Mouse (Mus musculus) neural tube, embryonic 12.5 days (tissue): ENCODE measurements at regions not wholly inside any gene's neighbourhood (a gene's known extent, or its start where the extent isn't known, plus 50 kb on each side); places are given as distances from the start of the nearest gene placed in this dataset.

Source experiments
- ATAC-seq: fragments of 200-750 bp; cut with Nextera tagmentation; 2 replicates; pipeline ENCODE4 v1.8.0; 2017; ENCODE audit warnings: low read depth, mild to moderate bottlenecking, moderate TSS enrichment, moderate library complexity; ENCODE audit not compliant: low FRiP score
- H3K27ac ChIP-seq: fragments of 300-500 bp; sonication (generic); 2 replicates; pipeline ENCODE4 v1.5.1; 2016
- H3K27me3 ChIP-seq: fragments of 300-500 bp; sonication (generic); replicated peaks from 2 replicates; pipeline ENCODE4 v1.6.1; 2016; ENCODE audit warnings: mild to moderate bottlenecking
- H3K36me3 ChIP-seq: fragments of 300-500 bp; sonication (generic); 2 replicates; pipeline ENCODE4 v1.6.1; 2016; ENCODE audit warnings: mild to moderate bottlenecking
- H3K4me1 ChIP-seq: fragments of 300-500 bp; sonication (generic); 2 replicates; pipeline ENCODE4 v1.6.1; 2016
- H3K4me2 ChIP-seq: fragments of 300-500 bp; sonication (generic); replicated peaks from 2 replicates; pipeline ENCODE4 v1.6.1; 2016; ENCODE audit warnings: mild to moderate bottlenecking
- H3K4me3 ChIP-seq: fragments of 300-500 bp; sonication (generic); 2 replicates; pipeline ENCODE4 v1.5.1; 2016
- H3K9ac ChIP-seq: fragments of 300-500 bp; sonication (generic); 2 replicates; pipeline ENCODE4 v1.6.1; 2016; ENCODE audit warnings: mild to moderate bottlenecking
- H3K9me3 ChIP-seq: fragments of 300-500 bp; sonication (generic); 2 replicates; pipeline ENCODE4 v1.6.1; 2016; ENCODE audit warnings: mild to moderate bottlenecking
- WGBS: fragments of 180-500 bp; shearing (Covaris S2); methylation state at CpG from one replicate; pipeline ENCODE4 v1.1.7; 2016; 5-methylcytosine and 5-hydroxymethylcytosine counted together

DNA sequence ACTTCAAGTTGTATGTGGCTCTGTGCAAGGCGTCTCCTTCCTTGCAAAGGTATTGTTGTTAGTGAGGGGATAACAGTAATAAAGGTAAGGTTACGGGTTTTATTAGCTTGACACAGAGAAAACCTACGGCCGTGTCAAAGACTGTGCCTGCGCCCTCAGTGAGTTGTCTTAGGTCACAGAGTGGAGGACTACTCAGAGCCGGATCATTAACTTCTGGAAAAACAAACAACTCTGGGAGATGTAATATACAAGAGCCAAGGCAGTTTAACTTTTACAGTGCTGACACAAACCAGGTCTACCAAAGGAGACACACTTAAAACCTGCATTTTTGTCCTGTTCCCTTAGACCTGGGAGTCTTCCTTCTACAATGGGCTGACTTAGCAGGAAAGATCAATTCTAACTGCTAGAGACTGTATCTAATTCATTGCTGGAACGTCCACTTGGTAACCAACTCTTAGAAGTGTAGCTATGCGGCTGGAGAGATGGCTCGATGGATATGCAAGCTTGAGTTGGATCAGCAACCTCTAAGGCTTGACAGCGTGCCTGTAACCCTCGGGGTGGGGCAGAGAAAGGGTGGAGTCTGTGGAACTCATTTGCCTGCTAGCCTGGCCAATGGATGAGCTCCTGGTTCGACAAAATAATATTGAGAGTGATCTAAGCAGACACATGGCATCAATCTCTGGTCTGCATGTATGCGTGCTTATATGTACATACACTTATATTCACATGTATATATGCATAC, 115.5 kb upstream of the Adgrl2 start:
- Histone ChIP-seq H3K27ac (no peak overlapping the region), H3K9ac (no peak overlapping the region), H3K4me3 (no peak overlapping the region), H3K36me3 (no peaks in the 10 kb centered on the region), H3K4me1 (no peaks in the 10 kb centered on the region), H3K9me3 (no peaks in the 10 kb centered on the region), H3K4me2 (no peak overlapping the region), H3K27me3 (no peaks in the 10 kb centered on the region)
- ATAC-seq: no peak
- WGBS: 65% methylated on average over 13 of the region's 13 CpGs

DNA sequence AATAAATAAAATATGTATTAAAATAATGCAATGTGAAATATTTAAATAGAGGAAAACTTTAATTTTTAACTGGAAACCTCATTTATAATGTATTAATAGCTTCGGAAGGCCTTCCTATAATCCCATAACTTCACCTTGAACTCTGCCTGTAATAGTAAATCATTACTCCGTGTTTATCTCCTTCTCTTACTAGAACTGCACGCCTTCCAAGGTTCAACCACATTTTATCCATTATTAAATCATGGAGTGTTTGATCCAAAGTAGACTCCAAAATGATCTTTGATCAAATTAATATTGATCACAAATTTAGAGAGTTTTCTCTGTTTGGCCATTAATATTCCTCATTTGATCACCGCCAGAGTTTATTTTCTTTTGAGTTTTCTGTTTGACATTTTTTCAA, 114.8 kb upstream of the Adgrl2 start:
- 91% methylated on average over 4 of the region's 4 CpGs for WGBS
- ATAC-seq: no peak
- H3K4me1 ChIP-seq: no peaks in the 10 kb centered on the region

DNA sequence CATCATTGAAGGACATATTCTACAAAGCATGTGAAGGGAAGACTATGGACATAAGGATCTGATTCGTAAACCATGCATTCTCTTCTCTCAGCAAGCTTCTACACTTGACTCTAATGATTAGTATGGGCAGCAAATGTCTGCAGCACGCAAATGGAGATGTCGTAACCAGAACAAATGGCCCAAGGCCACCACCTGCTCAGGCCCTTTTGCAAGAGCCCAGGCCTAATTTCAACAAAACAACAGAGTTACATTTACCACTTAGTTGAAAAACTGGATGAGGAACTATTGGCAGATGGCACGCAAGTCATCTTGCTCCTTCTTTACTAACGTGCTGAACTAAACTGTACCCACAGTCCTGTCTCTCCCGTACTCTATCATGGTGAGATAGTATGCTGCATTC, 113.7 kb upstream of the Adgrl2 start:
- Histone ChIP-seq H3K4me3 (no peak overlapping the region), H3K4me1 (no peaks in the 10 kb centered on the region), H3K9ac (no peak overlapping the region), H3K27me3 (no peaks in the 10 kb centered on the region), H3K27ac (no peak overlapping the region), H3K36me3 (no peaks in the 10 kb centered on the region), H3K4me2 (no peak overlapping the region), H3K9me3 (no peaks in the 10 kb centered on the region)
- no peak for ATAC-seq
- WGBS: 67% methylated on average over 6 of the region's 6 CpGs

More for the DNA sequence above, 114.8 kb upstream of the Adgrl2 start:
- H3K36me3 ChIP-seq: no peaks in the 10 kb centered on the region
- no peak overlapping the region for H3K4me3 ChIP-seq
- no peak overlapping the region for H3K4me2 ChIP-seq
- no peaks in the 10 kb centered on the region for H3K27me3 ChIP-seq
- H3K27ac ChIP-seq: no peak overlapping the region
- H3K9me3 ChIP-seq: no peaks in the 10 kb centered on the region
- H3K9ac ChIP-seq: no peak overlapping the region

DNA sequence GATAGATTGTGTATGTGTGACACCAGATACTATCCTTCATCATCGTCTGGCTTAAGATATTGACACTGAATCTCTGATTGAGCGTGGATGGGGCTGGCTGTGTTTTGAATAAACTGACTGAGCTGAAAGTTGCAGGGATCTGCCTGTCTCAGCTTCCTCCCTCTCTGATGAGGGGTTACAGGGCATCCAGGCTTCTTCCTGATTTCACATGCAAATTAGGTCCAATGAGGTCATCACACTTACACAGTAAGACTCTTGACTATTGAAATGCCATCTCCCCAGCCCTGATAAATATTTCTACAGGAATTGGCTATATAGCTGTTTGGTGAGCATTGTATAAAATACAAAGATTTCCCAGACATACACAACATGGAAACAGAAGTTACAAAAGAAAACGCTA, 113.1 kb upstream of the Adgrl2 start:
- H3K36me3 ChIP-seq: no peaks in the 10 kb centered on the region
- H3K4me2 ChIP-seq: no peak overlapping the region
- H3K4me1 ChIP-seq: no peaks in the 10 kb centered on the region
- no peak overlapping the region for H3K4me3 ChIP-seq
- no peak for ATAC-seq
- H3K9ac ChIP-seq: no peak overlapping the region
- H3K27me3 ChIP-seq: no peaks in the 10 kb centered on the region
- no peak overlapping the region for H3K27ac ChIP-seq
- no peaks in the 10 kb centered on the region for H3K9me3 ChIP-seq
- WGBS: 90% methylated on average over 3 of the region's 3 CpGs

DNA sequence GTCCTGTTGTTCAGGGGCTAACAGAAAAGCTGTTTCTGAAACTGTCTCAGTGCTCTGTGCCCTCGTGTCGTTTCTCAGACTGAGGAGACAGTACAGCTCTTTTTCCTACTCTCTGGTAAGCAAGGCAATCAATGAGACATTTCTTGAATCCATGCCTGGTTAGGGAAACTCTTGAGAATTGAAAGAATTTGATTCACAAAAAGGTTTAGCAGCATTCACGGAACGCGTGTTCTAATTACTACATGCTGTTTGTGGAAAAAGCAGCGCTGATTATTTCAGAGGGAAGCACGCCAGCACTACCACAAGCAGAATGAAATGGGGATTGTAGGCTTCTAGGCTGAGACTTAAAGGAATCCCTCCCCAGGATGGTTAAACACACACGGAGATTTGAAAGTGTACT, 112.5 kb upstream of the Adgrl2 start:
- no peaks in the 10 kb centered on the region for H3K36me3 ChIP-seq
- no peak overlapping the region for H3K27ac ChIP-seq
- no peaks in the 10 kb centered on the region for H3K27me3 ChIP-seq
- 84% methylated on average over 8 of the region's 8 CpGs for WGBS
- H3K9me3 ChIP-seq: no peaks in the 10 kb centered on the region
- H3K4me3 ChIP-seq: no peak overlapping the region
- no peaks in the 10 kb centered on the region for H3K4me1 ChIP-seq
- no peak for ATAC-seq
- H3K9ac ChIP-seq: no peak overlapping the region
- H3K4me2 ChIP-seq: no peak overlapping the region

DNA sequence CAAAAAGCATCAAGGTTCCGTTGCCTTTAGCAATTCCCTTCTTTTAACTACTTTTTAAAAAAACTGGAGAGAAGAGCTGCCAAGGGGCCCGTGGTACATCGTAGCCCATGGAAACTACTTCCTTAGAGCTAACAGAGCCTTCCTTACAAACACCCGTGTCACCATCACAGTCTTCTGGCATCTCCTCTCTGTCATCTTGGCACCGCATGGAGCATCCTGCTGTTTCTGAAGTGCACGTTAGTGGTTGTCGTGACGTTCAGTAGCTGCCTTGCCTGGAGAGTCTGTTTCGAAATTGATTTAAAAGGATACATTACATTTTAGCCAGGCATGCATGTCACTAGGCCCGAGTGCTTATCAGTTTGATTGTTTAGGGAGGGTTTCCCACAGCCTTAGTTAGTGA, 111.4 kb upstream of the Adgrl2 start:
- Histone ChIP-seq H3K9ac (no peak overlapping the region), H3K9me3 (no peaks in the 10 kb centered on the region), H3K27me3 (no peaks in the 10 kb centered on the region), H3K27ac (no peak overlapping the region), H3K4me2 (no peak overlapping the region), H3K4me1 (no peaks in the 10 kb centered on the region), H3K36me3 (no peaks in the 10 kb centered on the region), H3K4me3 (no peak overlapping the region)
- 81% methylated on average over 10 of the region's 10 CpGs for WGBS
- ATAC-seq: no peak

DNA sequence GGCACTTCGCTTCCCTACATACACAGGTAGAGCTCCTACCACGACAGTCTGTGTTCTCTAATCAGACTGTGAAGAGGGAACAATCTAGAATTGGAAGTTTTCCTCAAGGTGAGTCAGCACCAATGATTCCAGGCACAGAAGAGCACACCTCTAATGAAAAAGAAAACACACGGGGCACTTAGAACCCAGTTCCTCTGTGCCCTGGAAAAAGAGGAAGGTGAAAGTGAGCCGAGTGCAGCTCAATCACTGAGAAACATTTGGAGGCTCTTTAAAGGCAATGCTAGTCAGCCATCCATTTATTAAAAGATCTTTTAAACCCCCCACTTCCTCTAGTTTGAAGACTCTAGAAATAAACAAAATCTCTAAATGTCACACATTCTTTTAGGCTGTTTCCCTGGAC, 108.4 kb upstream of the Adgrl2 start:
- no peak for ATAC-seq
- Histone ChIP-seq H3K4me3 (no peak overlapping the region), H3K9me3 (no peaks in the 10 kb centered on the region), H3K36me3 (no peaks in the 10 kb centered on the region), H3K4me2 (no peak overlapping the region), H3K9ac (no peak overlapping the region), H3K27ac (no peak overlapping the region), H3K4me1 (no peaks in the 10 kb centered on the region), H3K27me3 (no peaks in the 10 kb centered on the region)
- 86% methylated on average over 4 of the region's 4 CpGs for WGBS

DNA sequence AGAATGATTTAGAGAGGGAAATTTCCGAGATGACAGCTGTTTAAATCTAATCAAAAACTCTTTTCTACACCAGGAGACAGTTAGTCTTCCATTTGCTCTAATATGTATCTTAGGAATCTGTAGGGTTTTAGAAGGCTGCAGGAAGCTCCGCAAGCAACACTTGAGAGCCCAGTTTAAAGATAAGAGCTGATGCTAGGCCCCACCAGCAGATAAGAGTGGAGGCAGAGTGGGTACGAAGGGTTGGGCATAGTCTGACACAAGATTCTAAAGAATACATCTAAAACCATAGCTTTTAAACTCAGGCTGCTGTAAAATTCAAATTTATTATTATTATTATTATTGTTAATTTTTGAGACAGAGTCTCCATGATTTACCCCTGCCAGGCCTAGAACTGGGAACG, 106.7 kb upstream of the Adgrl2 start:
- Histone ChIP-seq H3K27ac (no peak overlapping the region), H3K4me2 (no peak overlapping the region), H3K27me3 (no peaks in the 10 kb centered on the region), H3K36me3 (no peaks in the 10 kb centered on the region), H3K4me3 (no peak overlapping the region), H3K4me1 (no peaks in the 10 kb centered on the region), H3K9ac (no peak overlapping the region), H3K9me3 (no peaks in the 10 kb centered on the region)
- ATAC-seq: no peak
- 81% methylated on average over 4 of the region's 4 CpGs for WGBS

DNA sequence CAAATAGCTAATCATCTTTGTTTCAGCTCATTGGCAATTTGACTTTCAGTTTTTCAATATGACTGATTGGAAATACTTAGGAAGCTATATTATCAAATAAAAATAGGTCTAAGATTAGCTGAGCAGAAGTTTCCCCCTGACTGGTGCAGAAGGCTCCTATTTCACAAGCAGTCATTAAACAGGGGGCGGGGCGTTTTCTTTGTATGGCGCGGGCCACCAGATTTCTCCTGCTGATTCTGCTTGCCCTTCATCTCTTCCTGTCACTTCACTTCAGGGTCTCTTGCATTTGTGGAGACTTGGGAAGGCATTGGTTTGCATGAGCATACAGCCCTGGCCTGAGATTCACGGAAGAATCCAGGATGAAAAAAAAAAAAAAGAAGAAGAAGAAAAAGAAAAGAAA, 102.3 kb upstream of the Adgrl2 start:
- Histone ChIP-seq H3K9me3 (no peaks in the 10 kb centered on the region), H3K4me1 (peaks cover 12% of the 10 kb centered on the region), H3K9ac (no peak overlapping the region), H3K36me3 (no peaks in the 10 kb centered on the region), H3K4me3 (no peak overlapping the region), H3K27me3 (no peaks in the 10 kb centered on the region), H3K4me2 (peak overlapping the region; percentile 24; the same call in 1 of the 2 replicates), H3K27ac (no peak overlapping the region)
- ATAC-seq: no peak
- WGBS: 2% methylated on average over 5 of the region's 5 CpGs

DNA sequence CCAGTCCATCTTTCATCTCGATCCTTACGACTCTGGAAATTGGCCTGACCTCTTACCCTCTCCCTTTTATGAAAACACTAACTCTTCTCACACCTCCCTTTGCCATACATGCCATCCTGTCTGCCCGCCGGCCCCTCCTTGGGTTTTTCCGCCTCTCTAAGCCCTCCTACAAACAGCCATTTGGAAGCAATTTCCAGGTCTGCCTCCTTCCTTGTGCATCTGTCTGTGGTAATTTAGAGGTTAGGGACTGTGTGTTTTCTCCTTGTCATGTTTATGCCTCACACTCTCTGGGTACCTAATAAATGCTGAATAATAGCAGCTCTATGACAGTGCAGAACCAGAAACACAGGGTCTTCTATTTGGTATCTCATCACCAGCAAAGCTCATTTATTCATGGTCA, 99.7 kb upstream of the Adgrl2 start:
- Histone ChIP-seq H3K9ac (no peak overlapping the region), H3K4me1 (peaks cover 12% of the 10 kb centered on the region), H3K36me3 (no peaks in the 10 kb centered on the region), H3K4me2 (no peak overlapping the region), H3K27me3 (no peaks in the 10 kb centered on the region), H3K27ac (no peak overlapping the region), H3K9me3 (no peaks in the 10 kb centered on the region), H3K4me3 (no peak overlapping the region)
- peak; percentile 55 for ATAC-seq
- WGBS: 32% methylated on average over 5 of the region's 5 CpGs

DNA sequence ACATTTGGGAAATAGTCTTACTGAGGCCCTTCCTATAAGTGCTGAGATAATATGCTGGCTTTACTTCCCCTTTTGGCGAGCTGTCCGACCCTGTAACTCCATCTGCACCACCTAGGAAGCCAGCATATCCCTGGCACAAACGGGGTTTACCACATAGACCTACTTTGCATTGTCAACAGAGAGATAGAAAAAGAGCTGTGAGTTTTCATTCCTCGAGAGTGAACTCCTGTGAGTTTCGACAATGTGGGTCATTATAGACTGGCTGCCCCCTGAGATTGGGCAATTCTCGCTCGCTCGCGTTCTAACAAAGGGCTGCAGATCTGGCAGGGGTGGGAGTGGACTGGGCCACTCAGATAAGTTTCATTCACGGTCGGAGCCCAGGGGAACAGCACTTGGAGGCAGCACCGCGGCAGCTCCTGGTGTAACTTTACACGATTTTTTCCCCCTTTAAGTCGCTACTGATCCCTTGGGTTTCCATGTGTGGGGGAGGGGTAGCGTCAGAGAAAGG, 98.3 kb upstream of the Adgrl2 start:
- H3K9me3 ChIP-seq: no peaks in the 10 kb centered on the region
- no peaks in the 10 kb centered on the region for H3K27me3 ChIP-seq
- H3K4me3 ChIP-seq: peak overlapping the region; percentile 27; the same call in 1 of the 2 replicates
- peaks cover 12% of the 10 kb centered on the region for H3K4me1 ChIP-seq
- H3K27ac ChIP-seq: no peak overlapping the region
- no peaks in the 10 kb centered on the region for H3K36me3 ChIP-seq
- peak overlapping the region; percentile 60 for H3K4me2 ChIP-seq
- peak; percentile 43; the same call in 1 of the 2 replicates for ATAC-seq
- H3K9ac ChIP-seq: peak overlapping the region; percentile 45; the same call in 1 of the 2 replicates
- WGBS: 8% methylated on average over 16 of the region's 16 CpGs

DNA sequence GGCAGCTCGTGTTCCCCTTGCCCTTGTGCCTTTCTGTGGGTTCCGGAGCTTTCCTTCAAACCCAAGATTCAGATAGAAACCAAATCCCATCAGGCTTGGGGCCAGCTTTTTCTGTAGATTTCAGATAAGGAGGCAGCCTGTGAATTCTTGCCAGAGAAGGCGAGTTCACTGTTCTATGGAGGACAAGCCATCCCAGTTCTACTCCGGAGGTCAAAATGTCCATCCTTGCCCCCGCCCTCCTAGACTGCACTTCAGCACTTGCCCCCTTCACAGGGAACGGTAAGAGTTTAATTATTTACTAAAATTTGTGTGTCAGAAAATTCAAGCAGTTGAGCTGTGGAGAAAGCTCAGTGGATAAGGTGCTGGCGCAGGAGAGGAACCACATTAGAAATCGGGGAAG, 97.1 kb upstream of the Adgrl2 start:
- H3K36me3 ChIP-seq: no peaks in the 10 kb centered on the region
- no peak overlapping the region for H3K4me3 ChIP-seq
- no peak overlapping the region for H3K4me2 ChIP-seq
- H3K27me3 ChIP-seq: no peaks in the 10 kb centered on the region
- peaks cover 12% of the 10 kb centered on the region for H3K4me1 ChIP-seq
- H3K9ac ChIP-seq: no peak overlapping the region
- no peak for ATAC-seq
- no peak overlapping the region for H3K27ac ChIP-seq
- H3K9me3 ChIP-seq: no peaks in the 10 kb centered on the region
- WGBS: 92% methylated on average over 8 of the region's 8 CpGs

DNA sequence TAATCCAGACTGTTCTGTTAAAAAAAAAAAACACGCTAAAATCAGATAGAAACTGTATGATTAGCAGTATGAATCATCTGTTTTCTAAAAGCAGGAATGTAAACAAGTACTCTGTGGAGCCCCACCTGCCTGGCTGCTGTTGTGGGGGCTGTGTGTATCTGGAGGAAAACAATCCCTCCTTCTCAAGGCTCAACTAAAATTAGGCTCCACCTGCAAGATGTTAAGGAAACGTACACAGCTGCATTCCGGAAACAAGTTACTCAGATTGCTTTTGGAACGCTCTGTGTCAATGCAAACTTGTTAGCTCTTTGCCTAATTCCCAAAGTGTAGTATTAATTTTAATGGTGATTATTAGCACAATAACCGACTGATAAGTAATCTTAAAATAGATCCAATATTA, 96.3 kb upstream of the Adgrl2 start:
- WGBS: 77% methylated on average over 5 of the region's 5 CpGs
- Histone ChIP-seq H3K27me3 (no peaks in the 10 kb centered on the region), H3K4me1 (peaks cover 12% of the 10 kb centered on the region), H3K27ac (no peak overlapping the region), H3K4me2 (no peak overlapping the region), H3K36me3 (no peaks in the 10 kb centered on the region), H3K4me3 (no peak overlapping the region), H3K9me3 (no peaks in the 10 kb centered on the region), H3K9ac (no peak overlapping the region)
- no peak for ATAC-seq
